8 mouse cellular contexts compared by ENCODE assay signal in the genomic region with DNA sequence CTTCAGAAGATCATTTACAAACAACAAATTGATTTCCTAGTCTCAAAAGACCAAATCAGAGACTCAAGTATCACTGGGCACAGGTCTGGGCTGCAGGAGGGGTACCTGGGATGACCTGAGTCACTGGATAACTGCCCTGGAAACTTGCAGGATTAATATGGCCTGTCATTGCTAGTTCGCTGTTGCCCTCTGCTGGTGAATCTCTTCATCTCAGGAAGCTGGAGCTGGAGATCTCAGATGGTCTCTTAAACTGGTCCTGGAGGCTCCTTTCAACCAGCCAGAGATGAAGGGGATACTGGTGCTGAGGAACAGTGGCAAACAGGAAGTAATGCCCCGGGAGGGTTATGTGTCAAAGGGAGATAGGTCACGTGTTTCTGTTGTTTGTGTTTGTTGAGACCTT.
DNase-seq lines count a peak whose midpoint lies in the region; ATAC-seq and TF ChIP-seq lines count a peak whose summit lies in the region.
"Had no signal": no experiment of that assay in that cellular context is flagged by ENCODE, and none has a peak within 500 bp of the region (broad histone marks: within the 10 kb centered on the region; RNA-seq: fewer than 3 reads in every experiment).

No protein-coding gene starts in this region.

- H3K27ac ChIP-seq in forebrain, postnatal 0 days (ENCODE audit: low read depth, low read length) = no peak overlapping the region
- H3K27ac ChIP-seq in midbrain, embryonic 11.5 days (ENCODE audit: low read depth, low read length) = no peak overlapping the region
- no peak overlapping the region for H3K27ac ChIP-seq in spleen, adult 2 months (ENCODE audit: insufficient read depth, low read length)
- H3K27ac ChIP-seq: liver, embryonic 13.5 days had no signal

- 17% methylated on average over 3 of the region's 3 CpGs for WGBS in forebrain, postnatal 0 days
- WGBS in midbrain, embryonic 11.5 days = 11% methylated on average over 3 of the region's 3 CpGs
- WGBS in spleen, adult 2 months = 5% methylated on average over 3 of the region's 3 CpGs

- H3K9ac ChIP-seq in forebrain, postnatal 0 days = no peak overlapping the region
- no peak overlapping the region for H3K9ac ChIP-seq in midbrain, embryonic 11.5 days (ENCODE audit: low read length)
- H3K9ac ChIP-seq: liver, embryonic 13.5 days had no signal

- DNase-seq in T-cell, adult 2 months (ENCODE audit: low spot score) = peak; percentile 15
- DNase-seq in cerebellum, adult 11-12 months = peak; percentile 4
- DNase-seq in forebrain, postnatal 0 days = peak; percentile 82
- peak; percentile 49 for DNase-seq in induced T-regulatory cell, adult 2 months (ENCODE audit: low read depth)
- peak; percentile 47 for DNase-seq in left cerebral cortex, adult 11 months (ENCODE audit: low spot score)
- DNase-seq in midbrain, embryonic 11.5 days (ENCODE audit: low spot score, missing footprints) = peak; percentile 91
- DNase-seq in spleen, adult 2 months (ENCODE audit: low read depth in 1 of 2, low spot score in 2 of 2) = peak; percentile 2 to 12
- DNase-seq: liver, embryonic 13.5 days had no signal

- no peaks in the 10 kb centered on the region for H3K36me3 ChIP-seq in forebrain, postnatal 0 days (ENCODE audit: insufficient read depth)
- no peaks in the 10 kb centered on the region for H3K36me3 ChIP-seq in midbrain, embryonic 11.5 days (ENCODE audit: control insufficient read depth, insufficient read depth, low read length)
- H3K36me3 ChIP-seq in spleen, adult 2 months (ENCODE audit: control insufficient read depth, insufficient read depth, low read length) = no peaks in the 10 kb centered on the region
- H3K36me3 ChIP-seq: liver, embryonic 13.5 days had no signal

- TF ChIP-seq CTCF in forebrain, postnatal 0 days (IDR thresholded peaks at IDR 0.05; ENCODE audit: low read depth) = peak; percentile 92
- peak; percentile 39; the same call in 1 of the 2 replicates for TF ChIP-seq CTCF in spleen, adult 2 months (IDR thresholded peaks at IDR 0.05; ENCODE audit: extremely low read depth, insufficient read depth, insufficient read length, insufficient replicate concordance)

- TF ChIP-seq POLR2A in spleen, adult 2 months (IDR thresholded peaks at IDR 0.05; ENCODE audit: low read depth, low read length) = no peak

- no peaks in the 10 kb centered on the region for H3K4me1 ChIP-seq in forebrain, postnatal 0 days (ENCODE audit: insufficient read depth)
- no peaks in the 10 kb centered on the region for H3K4me1 ChIP-seq in midbrain, embryonic 11.5 days (ENCODE audit: control insufficient read depth, insufficient read depth, low read length)
- H3K4me1 ChIP-seq in spleen, adult 2 months (ENCODE audit: control insufficient read depth, insufficient read depth, insufficient read length) = no peaks in the 10 kb centered on the region
- H3K4me1 ChIP-seq: liver, embryonic 13.5 days had no signal

- H3K4me2 ChIP-seq in forebrain, postnatal 0 days (ENCODE audit: low read depth) = no peak overlapping the region
- no peak overlapping the region for H3K4me2 ChIP-seq in midbrain, embryonic 11.5 days
- H3K4me2 ChIP-seq: liver, embryonic 13.5 days had no signal

- H3K4me3 ChIP-seq in forebrain, postnatal 0 days (ENCODE audit: low read depth, low read length) = no peak overlapping the region
- no peak overlapping the region for H3K4me3 ChIP-seq in midbrain, embryonic 11.5 days (ENCODE audit: low read depth, low read length)
- H3K4me3 ChIP-seq in spleen, adult 2 months (ENCODE audit: extremely low read depth, insufficient read depth, insufficient read length) = no peak overlapping the region
- H3K4me3 ChIP-seq: liver, embryonic 13.5 days had no signal

- no peaks in the 10 kb centered on the region for H3K9me3 ChIP-seq in forebrain, postnatal 0 days (ENCODE audit: low read length)
- H3K9me3 ChIP-seq in midbrain, embryonic 11.5 days (ENCODE audit: control insufficient read depth, low read length) = no peaks in the 10 kb centered on the region
- H3K9me3 ChIP-seq: liver, embryonic 13.5 days had no signal

- H3K27me3 ChIP-seq in forebrain, postnatal 0 days (ENCODE audit: insufficient read depth, low read length) = no peaks in the 10 kb centered on the region
- H3K27me3 ChIP-seq in midbrain, embryonic 11.5 days (ENCODE audit: control insufficient read depth, insufficient read depth, low read length) = no peaks in the 10 kb centered on the region
- H3K27me3 ChIP-seq in spleen, adult 2 months (ENCODE audit: control insufficient read depth, insufficient read depth, low read length) = no peaks in the 10 kb centered on the region
- H3K27me3 ChIP-seq: liver, embryonic 13.5 days had no signal

- peak; percentile 55 for ATAC-seq in forebrain, postnatal 0 days
- ATAC-seq in midbrain, embryonic 11.5 days (ENCODE audit: low FRiP score) = peak; percentile 66; the same call in 1 of the 2 replicates

Comparison
In these comparisons a context has a peak if more than half of its experiments do, and no peak if none do; other contexts are left out.
1. DNase-seq: peak in every context shown above with its lines; median percentile 91 in midbrain, embryonic 11.5 days; 82 in forebrain, postnatal 0 days; 49 in induced T-regulatory cell, adult 2 months; 47 in left cerebral cortex, adult 11 months; 15 in T-cell, adult 2 months; 7 in spleen, adult 2 months; 4 in cerebellum, adult 11-12 months.